Mouse (Mus musculus) C2C12 (cell line): ENCODE measurements around the gene Phlpp1. TPM values are rescaled to one million over a fixed set of nuclear protein-coding genes. Genes with fewer than 3 reads are reported as not detected.

Experiments
- H3K27me3 ChIP-seq: one replicate; pipeline ENCODE4 v1.6.1; 2011; ENCODE audit not compliant: control insufficient read depth, insufficient read depth, insufficient read length
- H3K36me3 ChIP-seq: one replicate; pipeline ENCODE4 v1.6.1; 2011; ENCODE audit not compliant: control insufficient read depth, insufficient read depth
- H3K4me3 ChIP-seq: one replicate; pipeline ENCODE4 v1.5.1; 2011; ENCODE audit warnings: mild to moderate bottlenecking, control low read depth; ENCODE audit not compliant: poor library complexity, insufficient read depth, severe bottlenecking
- H3K79me2 ChIP-seq: one replicate; pipeline ENCODE4 v1.6.1; 2011; ENCODE audit not compliant: control insufficient read depth, insufficient read depth
- H3K79me3 ChIP-seq: one replicate; pipeline ENCODE4 v1.6.1; 2011; ENCODE audit warnings: low read depth, control low read depth
- H3ac ChIP-seq: one replicate; pipeline ENCODE3; 2011; ENCODE audit warnings: low read depth; ENCODE audit not compliant: control insufficient read depth, insufficient read length
- CEBPB ChIP-seq: IDR thresholded peaks from one replicate; pipeline ENCODE4 v1.6.1; 2011; ENCODE audit warnings: low read depth, mild to moderate bottlenecking, control low read depth, moderate library complexity
- CTCF ChIP-seq: IDR thresholded peaks from one replicate; pipeline ENCODE4 v1.5.1; 2011; ENCODE audit not compliant: control insufficient read depth, insufficient read depth, insufficient read length
- FOSL1 ChIP-seq: IDR thresholded peaks from one replicate; pipeline ENCODE4 v1.8.0; 2011; ENCODE audit warnings: mild to moderate bottlenecking, low read length; ENCODE audit not compliant: poor library complexity, insufficient read depth, severe bottlenecking
- MAX ChIP-seq: IDR thresholded peaks from one replicate; pipeline ENCODE4 v1.6.1; 2011; ENCODE audit warnings: mild to moderate bottlenecking, control low read depth
- MYOD1 ChIP-seq: IDR thresholded peaks from one replicate; pipeline ENCODE4 v1.6.1; 2011; ENCODE audit warnings: low read depth; ENCODE audit not compliant: control insufficient read depth, insufficient read length
- MYOG ChIP-seq: IDR thresholded peaks from one replicate; pipeline ENCODE4 v1.6.1; 2011; ENCODE audit not compliant: control insufficient read depth, insufficient read length; ENCODE audit errors: extremely low read depth
- USF1 ChIP-seq: IDR thresholded peaks from one replicate; pipeline ENCODE4 v1.6.1; 2011; ENCODE audit warnings: low read depth, mild to moderate bottlenecking, control low read depth, moderate library complexity
- polyA plus RNA-seq: library from polyadenylated mRNA; unstranded; fragments of >200 nt; fragmentation: generic; extraction: Trizol; gene quantifications from one replicate; pipeline ENCODE4 v1.2.1, GENCODE M21; 2012; ENCODE audit warnings: missing spikeins

Gene Phlpp1
- polyA plus RNA-seq, 1 experiment: 6.3 TPM

DNA sequence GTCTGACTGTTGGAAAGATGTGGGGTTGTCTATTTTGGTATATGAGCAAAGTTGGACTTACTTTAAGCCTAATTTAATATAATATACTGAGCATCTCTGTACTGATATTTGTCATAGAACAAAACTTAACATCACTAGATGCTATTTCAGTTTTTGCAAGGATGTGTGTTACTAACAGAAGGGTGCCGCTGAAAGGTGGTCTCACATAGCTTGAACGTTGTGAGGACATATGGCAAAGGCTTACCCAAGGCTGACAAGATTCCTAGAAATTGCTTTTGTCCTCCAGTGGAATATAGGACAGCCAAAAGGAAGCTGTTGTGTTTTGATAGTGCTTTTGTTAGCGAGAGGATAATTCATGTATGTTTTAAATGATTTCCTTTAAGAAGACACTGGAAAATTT lies 3.8 kb downstream of the Phlpp1 start:
- Histone ChIP-seq H3K27me3 (no peaks in the 10 kb centered on the region), H3K36me3 (no peaks in the 10 kb centered on the region), H3K79me2 (peaks cover 87% of the 10 kb centered on the region), H3ac (no peak overlapping the region), H3K4me3 (no peak overlapping the region), H3K79me3 (peaks cover 55% of the 10 kb centered on the region)
- TF ChIP-seq CTCF (no peak), USF1 (no peak), FOSL1 (no peak), MAX (no peak), MYOD1 (no peak), MYOG (no peak), CEBPB (no peak)

DNA sequence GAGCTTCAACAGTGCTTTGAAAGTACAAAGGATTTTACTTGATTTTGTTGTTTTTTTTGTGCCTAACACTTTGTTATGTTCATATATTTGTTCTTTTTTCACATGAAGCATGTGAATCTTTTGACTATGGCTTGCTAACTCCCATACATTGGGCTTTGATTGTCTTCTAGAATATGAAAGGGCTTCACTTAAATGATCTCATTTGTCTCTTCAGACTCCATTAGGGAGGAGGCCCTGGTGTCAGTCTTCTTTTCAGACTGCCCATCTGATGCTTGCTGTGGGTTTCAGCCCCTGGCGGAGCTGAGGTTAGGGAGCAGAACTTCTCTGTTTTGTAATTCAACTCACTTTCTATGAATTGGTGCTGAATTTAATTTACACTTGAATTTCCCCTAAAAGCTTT lies 5.2 kb downstream of the Phlpp1 start:
- TF ChIP-seq CEBPB (no peak), FOSL1 (no peak), USF1 (no peak), MYOG (no peak), MAX (no peak), MYOD1 (no peak), CTCF (no peak)
- Histone ChIP-seq H3K27me3 (no peaks in the 10 kb centered on the region), H3K79me3 (peaks cover 60% of the 10 kb centered on the region), H3K4me3 (no peak overlapping the region), H3K36me3 (no peaks in the 10 kb centered on the region), H3ac (no peak overlapping the region), H3K79me2 (peaks cover 97% of the 10 kb centered on the region)

DNA sequence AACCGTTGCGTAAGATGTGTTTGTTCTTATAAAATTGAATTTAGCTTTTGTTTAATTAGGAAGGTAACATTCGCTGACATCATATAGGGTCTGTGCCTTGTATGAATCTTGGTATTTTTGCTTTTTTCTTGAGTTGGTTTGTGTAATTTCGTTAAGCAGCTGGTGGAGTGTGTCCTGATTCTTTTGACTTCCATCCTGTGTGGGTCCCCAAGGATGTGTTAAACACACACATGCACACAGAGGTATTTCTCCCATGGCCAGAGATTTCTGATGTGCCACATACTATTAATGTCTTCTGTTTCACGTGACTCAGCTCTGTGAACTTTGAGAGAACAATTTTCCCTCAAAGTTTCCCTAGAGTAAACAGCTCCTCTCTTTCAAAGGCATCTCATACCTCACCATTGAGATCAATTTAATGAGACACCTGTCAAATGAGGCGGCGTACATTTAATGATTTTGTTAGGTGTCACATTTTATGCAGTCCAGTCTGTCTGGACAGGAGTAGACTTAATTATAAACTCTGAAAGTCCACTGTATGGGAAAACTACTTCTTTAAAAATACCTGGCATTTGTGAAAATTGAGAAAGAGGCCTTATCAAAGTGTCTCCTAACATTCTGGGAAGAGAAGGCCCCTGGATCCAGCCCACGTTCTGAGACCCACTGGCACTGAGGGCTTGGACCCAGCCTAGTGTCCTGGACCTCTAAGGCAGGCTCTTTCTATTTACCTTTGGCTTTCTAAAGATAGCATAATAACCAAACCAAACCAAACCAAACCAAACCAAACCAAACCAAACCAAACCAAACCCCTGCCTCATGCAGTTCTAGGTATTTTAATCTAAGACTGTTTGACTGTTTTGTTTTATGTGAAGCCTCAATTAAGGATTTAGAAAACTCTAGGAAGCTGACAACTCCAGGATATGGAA lies 6.6 kb downstream of the Phlpp1 start:
- H3K36me3 ChIP-seq: no peaks in the 10 kb centered on the region
- peaks cover 67% of the 10 kb centered on the region for H3K79me3 ChIP-seq
- H3K27me3 ChIP-seq: no peaks in the 10 kb centered on the region
- TF ChIP-seq MYOD1 (no peak), CTCF (no peak), FOSL1 (no peak), MAX (no peak), MYOG (no peak)
- H3K79me2 ChIP-seq: peaks cover 97% of the 10 kb centered on the region
- H3ac ChIP-seq: no peak overlapping the region
- no peak overlapping the region for H3K4me3 ChIP-seq

DNA sequence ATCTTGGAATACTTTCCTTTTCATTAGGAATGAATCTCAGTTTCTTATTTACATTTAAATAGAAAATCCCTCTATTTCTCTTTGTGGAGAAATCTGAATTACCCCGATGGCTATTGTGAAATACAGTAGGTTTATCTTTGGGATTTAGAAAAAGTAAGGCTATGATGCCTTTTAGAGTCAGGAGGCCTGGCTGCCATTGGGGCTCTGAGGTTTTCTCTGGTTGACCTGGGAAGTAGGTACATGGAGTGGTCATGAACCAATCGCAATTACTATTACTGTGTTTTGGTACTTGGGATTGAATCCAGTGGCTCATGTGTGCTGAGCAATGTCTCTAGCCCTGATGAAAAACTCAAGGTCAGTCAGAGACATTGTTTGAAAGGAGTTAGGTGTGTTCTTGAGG lies 12.1 kb downstream of the Phlpp1 start:
- Histone ChIP-seq H3ac (no peak overlapping the region), H3K27me3 (no peaks in the 10 kb centered on the region), H3K79me2 (peaks cover 89% of the 10 kb centered on the region), H3K4me3 (no peak overlapping the region), H3K36me3 (no peaks in the 10 kb centered on the region), H3K79me3 (peaks cover 36% of the 10 kb centered on the region)
- no peak for TF ChIP-seq CEBPB
- TF ChIP-seq MYOG: no peak
- no peak for TF ChIP-seq FOSL1
- TF ChIP-seq MAX: no peak

DNA sequence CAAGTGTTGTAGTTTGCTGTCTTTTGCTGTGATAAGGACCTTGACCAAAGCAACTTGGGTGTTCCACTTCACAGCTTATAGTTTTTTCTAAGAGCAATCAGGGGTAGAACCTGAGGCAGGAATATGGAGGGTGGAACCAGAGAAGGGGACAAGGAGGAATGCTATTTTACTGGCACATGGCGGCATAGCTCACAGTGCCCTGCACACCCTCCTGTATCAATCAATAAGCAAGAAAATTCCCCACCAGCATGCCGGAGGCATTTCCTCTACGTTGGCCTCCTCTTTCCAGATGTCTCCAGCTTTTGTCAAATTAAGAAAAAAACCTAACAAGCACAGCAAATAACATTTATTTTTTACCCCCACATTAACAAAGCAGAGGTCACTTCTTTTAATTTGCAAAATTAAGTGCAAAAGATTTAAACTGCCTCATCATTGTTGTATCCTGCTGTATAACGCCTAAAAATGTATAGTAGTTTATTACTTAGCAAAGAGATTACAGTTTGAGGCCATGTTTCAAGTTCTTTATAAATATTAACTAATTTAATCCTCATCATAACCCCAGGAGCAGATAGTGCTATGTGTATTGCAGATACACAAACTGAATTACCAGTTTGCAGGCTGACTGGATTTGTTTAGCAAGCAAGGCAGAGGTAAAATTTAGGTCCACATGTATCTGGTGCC lies 13.4 kb downstream of the Phlpp1 start:
- Histone ChIP-seq H3K36me3 (no peaks in the 10 kb centered on the region), H3ac (no peak overlapping the region), H3K4me3 (no peak overlapping the region), H3K27me3 (no peaks in the 10 kb centered on the region), H3K79me2 (peaks cover 89% of the 10 kb centered on the region), H3K79me3 (peaks cover 29% of the 10 kb centered on the region)
- TF ChIP-seq CTCF (no peak), MYOG (no peak), USF1 (no peak), MYOD1 (no peak), CEBPB (no peak), FOSL1 (no peak), MAX (no peak)
